Mouse (Mus musculus) right cerebral cortex, postnatal 4 days (tissue): ENCODE results near the gene Olfr395.
"Not testable (repeated sequence)": the region's sequence is repeated elsewhere in the genome, so short reads cannot be mapped to it uniquely, and the experiment has no call there.

Experiments
- DNase-seq: peaks from one replicate; pipeline ENCODE4 v3.0.0-alpha.2; 2022

The Olfr395 gene

DNA sequence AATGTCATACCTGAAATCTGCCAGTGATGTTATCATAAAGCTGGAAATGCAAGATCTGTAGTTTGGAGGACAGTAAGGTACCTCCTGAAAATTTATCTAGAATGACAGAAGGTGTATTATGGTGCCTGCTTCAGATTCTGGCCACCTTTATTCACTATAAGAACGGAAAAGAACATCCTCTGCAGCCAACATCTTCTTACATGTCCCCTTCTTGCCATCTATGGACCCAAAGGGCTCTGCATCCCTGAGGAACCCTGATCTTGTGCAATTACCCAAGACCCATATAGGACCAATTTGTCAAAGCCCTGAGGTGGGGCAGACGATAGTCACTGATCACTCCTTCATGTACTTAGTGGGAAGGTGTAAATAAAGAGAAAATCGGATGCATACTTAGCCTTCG, at the start of gene Olfr395:
TSS of gene Olfr395 (minus strand) at position 101 of the 400 bp plus-strand sequence.
- not testable (repeated sequence) for DNase-seq

GRCm38 (mm10) chr11:73936377-73936776, 27.3 kb upstream of the Olfr395 start, which contains the start of gene Olfr23:
Gene Olfr23 (plus strand): TSS chr11:73936677.
- DNase-seq = no peak

DNA sequence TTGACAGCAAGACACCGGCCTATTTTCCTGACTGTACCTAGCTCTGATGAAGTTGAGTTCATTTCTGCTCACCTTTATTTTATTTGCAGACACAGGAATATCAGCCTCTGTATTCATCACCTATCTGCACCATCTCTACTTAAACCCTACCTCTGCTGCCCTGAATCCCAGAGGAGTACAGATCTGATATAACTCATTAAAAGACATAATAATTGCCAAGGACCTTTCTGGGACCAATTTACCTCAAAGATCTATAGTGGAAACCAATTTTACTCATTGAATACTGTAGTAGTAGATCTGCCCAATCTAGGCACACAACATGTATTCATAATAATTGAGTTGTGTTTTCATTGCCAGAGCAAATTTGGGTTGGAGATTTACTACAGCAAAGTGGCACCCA, 18.4 kb downstream of the Olfr395 start, which contains the start of gene Olfr394:
TSS of gene Olfr394 (minus strand) at position 101 of the 400 bp plus-strand sequence.
- DNase-seq = no peak
